Mouse (Mus musculus) liver, adult 2 months (tissue): ENCODE measurements around the gene Ccdc17.

Experiments used
- CTCF ChIP-seq: fragments of 200-500 bp; IDR thresholded peaks from 2 replicates; pipeline ENCODE4 v1.5.1; 2011; ENCODE audit warnings: low read depth, low read length, control low read depth
- POLR2A ChIP-seq: fragments of 200-500 bp; IDR thresholded peaks from 2 replicates; pipeline ENCODE4 v1.6.1; 2011; ENCODE audit warnings: low read length, control low read depth; ENCODE audit not compliant: insufficient read depth; ENCODE audit errors: extremely low read depth

DNA sequence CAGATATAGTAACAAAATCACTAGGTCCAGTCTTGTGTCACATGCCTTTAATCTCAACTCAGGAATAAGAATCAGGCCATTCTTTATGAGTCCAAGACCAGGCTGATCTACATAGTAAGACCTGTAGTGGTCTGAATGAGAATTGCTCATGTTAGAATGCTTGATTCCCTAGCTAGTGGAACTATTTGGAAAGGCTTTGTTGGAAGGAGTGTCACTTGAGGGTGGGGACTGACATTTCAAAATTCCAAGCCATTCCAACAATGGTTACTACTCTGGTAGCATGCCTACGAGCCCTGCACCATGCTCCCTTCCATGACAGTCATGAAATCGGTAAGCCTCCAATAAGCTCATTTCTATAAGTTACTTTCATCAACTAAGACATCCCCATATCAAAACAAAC is 16.2 kb downstream of the Ccdc17 start:
- TF ChIP-seq CTCF (no peak), POLR2A (no peak)
